Mouse (Mus musculus) ES-E14 (cell line): ENCODE measurements around the gene Pop5.

Source experiments
- HCFC1 ChIP-seq: IDR thresholded peaks from 2 replicates; pipeline ENCODE4 v1.6.1; 2012; ENCODE audit warnings: low read length, inconsistent platforms, borderline replicate concordance; ENCODE audit not compliant: insufficient read depth
- MAFK ChIP-seq: IDR thresholded peaks from 2 replicates; pipeline ENCODE4 v1.6.1; 2014; ENCODE audit warnings: mild to moderate bottlenecking, low read depth, low read length, inconsistent platforms; ENCODE audit not compliant: insufficient read depth
- ZNF384 ChIP-seq: IDR thresholded peaks from 2 replicates; pipeline ENCODE4 v1.6.1; 2012; ENCODE audit warnings: low read depth, low read length, inconsistent platforms

GRCm38 (mm10) chr5:115212861-115213260, 22.8 kb upstream of the Pop5 start:
- TF ChIP-seq MAFK (no peak), HCFC1 (no peak), ZNF384 (no peak)
